Mouse (Mus musculus) neutrophil, adult 65 days (primary cell): Measurements from ENCODE around the gene Gpr149. TPM values are rescaled to one million over a fixed set of nuclear protein-coding genes. Genes with fewer than 3 reads are reported as not detected.

Experiments used
- total RNA-seq: library from RNA; stranded (reverse); gene quantifications from 2 replicates; pipeline ENCODE4 v1.2.4, GENCODE M21; 2023

Gpr149 gene
- not detected in 2 replicates for total RNA-seq

DNA sequence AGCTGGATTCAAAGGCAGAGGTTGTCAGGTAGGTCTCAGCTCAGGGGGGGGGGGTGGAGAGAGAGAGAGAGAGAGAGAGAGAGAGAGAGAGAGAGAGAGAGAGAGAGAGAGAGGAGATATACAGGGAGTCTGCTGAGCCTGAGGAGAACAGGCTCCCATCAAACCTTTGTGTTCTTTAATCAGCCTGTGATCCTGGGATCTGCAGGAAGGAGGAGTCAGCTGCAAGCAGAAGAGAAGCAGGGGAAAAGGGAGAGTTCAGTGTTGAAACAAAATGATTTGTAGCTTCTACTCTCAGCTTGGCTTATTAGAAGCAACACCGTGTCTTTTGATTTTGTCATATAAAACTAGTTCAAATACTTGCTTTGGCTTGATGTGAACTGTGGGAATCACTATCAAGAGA lies at the start of gene Gpr149:
TSS of gene Gpr149 (minus strand) at position 168 of the 400 bp plus-strand sequence.

DNA sequence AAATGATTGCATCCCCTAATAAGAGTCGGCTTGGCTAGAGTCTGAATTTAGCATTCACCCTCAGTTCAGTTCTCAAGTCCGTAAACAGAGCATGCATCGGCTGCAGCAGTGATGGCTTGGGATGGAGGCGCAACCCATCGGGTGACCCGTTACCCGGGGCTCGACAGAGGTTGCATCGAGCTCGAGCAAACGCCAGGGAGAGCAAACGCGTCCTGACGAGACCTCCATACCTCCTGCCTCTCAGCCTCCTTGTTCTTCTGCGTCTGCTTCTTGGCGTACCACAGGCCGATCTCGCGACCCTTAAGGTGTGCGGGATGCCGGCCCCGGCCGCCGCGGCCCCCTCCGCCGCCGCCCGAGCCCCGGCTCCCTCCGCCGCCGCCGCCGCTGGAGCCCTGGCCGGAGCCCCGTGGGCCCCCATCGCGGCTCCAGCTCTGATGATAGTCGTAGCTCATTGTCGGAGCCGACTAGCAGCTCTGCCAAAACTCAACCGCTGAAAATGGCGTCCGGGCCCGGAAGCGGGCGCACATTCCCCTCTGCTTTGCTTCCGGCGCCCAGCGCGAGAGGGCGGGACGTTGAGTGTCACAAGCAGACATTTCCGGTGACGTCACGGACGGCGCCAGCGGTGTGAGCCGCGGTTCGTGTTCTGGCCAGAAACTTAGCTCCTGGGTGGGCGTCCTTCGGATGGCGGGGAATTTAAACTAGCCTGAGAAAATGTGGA lies 98.3 kb downstream of the Gpr149 start, which contains the start of gene Dhx36:
TSS of gene Dhx36 (minus strand) at position 517 of the 718 bp plus-strand sequence.

Other genes with a start within 250 kb of the Gpr149 start
- gene Dhx36, start 98.1 kb downstream of the Gpr149 start, total RNA-seq = 30.3 and 41.8 TPM in 2 replicates